Mouse (Mus musculus): Measurements from ENCODE around the gene Mprip. TPM values are rescaled to one million over a fixed set of nuclear protein-coding genes. Genes with fewer than 3 reads are reported as not detected.

Mprip gene
- polyA plus RNA-seq, 1 experiment from 2014 or later, result 71.1 TPM

DNA sequence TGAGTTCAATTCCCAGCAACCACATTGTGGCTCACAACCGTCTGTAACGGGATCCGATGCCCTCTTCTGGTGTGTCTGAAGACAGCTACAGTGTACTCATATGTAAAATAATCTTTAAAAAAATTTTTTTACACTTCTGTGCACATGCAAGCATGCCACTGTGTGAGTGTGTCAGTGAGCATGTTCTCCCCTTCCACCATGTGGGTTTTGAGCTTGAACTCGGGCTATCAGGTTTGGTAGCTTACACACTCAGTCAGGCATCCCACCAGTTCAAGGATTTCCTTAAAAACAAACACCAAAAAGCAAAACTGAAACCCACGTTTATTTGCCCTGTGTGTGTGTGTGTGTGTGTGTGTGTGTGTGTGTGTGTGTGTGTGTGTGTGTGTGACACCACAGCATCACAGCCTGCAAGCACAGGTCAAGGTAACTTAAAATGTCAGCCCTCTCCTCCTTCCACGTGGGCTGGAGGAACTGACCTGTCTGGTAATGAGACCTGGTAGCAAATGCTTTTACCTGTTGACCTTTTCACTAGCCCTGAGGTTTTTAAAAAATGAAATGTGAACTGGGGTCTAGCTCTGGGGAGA is 154.5 kb downstream of the Mprip start:
- H3K27me3 ChIP-seq (ENCODE audit: control insufficient read depth, insufficient read depth, low read length), result no peaks in the 10 kb centered on the region
- peaks cover 25% of the 10 kb centered on the region for H3K36me3 ChIP-seq (ENCODE audit: control insufficient read depth, insufficient read depth, low read length)
- no peak overlapping the region for H3K4me2 ChIP-seq (ENCODE audit: low read depth, severe bottlenecking)
- H3K9me3 ChIP-seq (ENCODE audit: control insufficient read depth, low read length), result no peaks in the 10 kb centered on the region
- H3K27ac ChIP-seq (replicated peaks; ENCODE audit: low read depth, low read length), result no peak overlapping the region
- ATAC-seq (ENCODE audit: insufficient number of reproducible peaks, low FRiP score, low TSS enrichment, low read depth) (no peak), DNase-seq (ENCODE audit: low spot score) (no peak)
- no peak overlapping the region for H3K4me3 ChIP-seq (ENCODE audit: low read depth, low read length)
- no peaks in the 10 kb centered on the region for H3K4me1 ChIP-seq (ENCODE audit: control insufficient read depth, insufficient read depth, low read length)
- H3K9ac ChIP-seq (ENCODE audit: low read length), result no peak overlapping the region
- WGBS, result 87% methylated on average over 6 of the region's 6 CpGs

DNA sequence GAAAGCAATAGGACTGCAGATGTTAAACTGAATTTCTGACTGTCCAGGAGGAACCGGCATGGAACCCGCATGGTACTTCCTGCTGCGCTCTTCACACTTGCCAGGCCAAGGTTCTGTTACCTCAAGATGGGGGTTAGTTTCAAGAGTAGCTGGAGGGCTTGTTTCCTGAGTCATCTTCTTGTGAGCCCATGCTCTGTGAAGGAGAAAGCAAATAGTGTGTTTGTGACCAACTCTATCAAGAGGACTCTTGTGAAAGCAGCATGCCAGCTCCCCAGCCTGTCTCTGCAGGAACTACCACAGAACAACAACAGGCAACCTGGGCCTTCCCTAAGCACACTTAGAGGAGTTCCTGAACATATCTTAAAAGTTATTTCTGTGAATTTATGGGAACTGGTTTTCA is 156.8 kb downstream of the Mprip start:
- no peak for DNase-seq (ENCODE audit: low spot score)
- H3K4me3 ChIP-seq (ENCODE audit: low read depth, low read length), result no peak overlapping the region
- H3K9me3 ChIP-seq (ENCODE audit: control insufficient read depth, low read length), result no peaks in the 10 kb centered on the region
- no peak for ATAC-seq (ENCODE audit: insufficient number of reproducible peaks, low FRiP score, low TSS enrichment, low read depth)
- no peaks in the 10 kb centered on the region for H3K4me1 ChIP-seq (ENCODE audit: control insufficient read depth, insufficient read depth, low read length)
- no peaks in the 10 kb centered on the region for H3K27me3 ChIP-seq (ENCODE audit: control insufficient read depth, insufficient read depth, low read length)
- 94% methylated on average over 3 of the region's 3 CpGs for WGBS
- H3K9ac ChIP-seq (ENCODE audit: low read length), result no peak overlapping the region
- peaks cover 34% of the 10 kb centered on the region for H3K36me3 ChIP-seq (ENCODE audit: control insufficient read depth, insufficient read depth, low read length)
- no peak overlapping the region for H3K27ac ChIP-seq (replicated peaks; ENCODE audit: low read depth, low read length)
- no peak overlapping the region for H3K4me2 ChIP-seq (ENCODE audit: low read depth, severe bottlenecking)

DNA sequence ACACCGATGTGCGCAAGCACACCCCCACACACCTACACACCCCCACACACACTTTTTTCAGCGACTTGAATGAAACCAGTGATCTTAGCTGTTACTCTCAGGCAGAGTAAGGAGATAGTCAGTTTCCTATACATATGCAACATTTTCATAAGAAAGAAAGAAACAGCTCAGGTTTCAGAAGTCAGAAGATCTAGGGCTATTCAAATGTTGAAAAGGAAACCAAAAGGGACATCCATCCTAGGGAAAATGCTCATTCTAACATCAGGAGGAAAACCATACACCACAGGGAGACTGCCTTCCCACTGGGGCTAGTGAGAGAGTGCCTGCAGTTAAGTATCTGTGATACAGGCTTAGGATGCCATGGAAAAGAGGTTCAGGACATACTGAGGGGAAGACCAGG is 160.5 kb downstream of the Mprip start:
- Histone ChIP-seq H3K27ac (replicated peaks; ENCODE audit: low read depth, low read length) (no peak overlapping the region), H3K9me3 (ENCODE audit: control insufficient read depth, low read length) (no peaks in the 10 kb centered on the region), H3K4me1 (ENCODE audit: control insufficient read depth, insufficient read depth, low read length) (no peaks in the 10 kb centered on the region), H3K9ac (ENCODE audit: low read length) (no peak overlapping the region), H3K4me2 (ENCODE audit: low read depth, severe bottlenecking) (no peak overlapping the region), H3K4me3 (ENCODE audit: low read depth, low read length) (no peak overlapping the region), H3K27me3 (ENCODE audit: control insufficient read depth, insufficient read depth, low read length) (no peaks in the 10 kb centered on the region), H3K36me3 (ENCODE audit: control insufficient read depth, insufficient read depth, low read length) (peaks cover 42% of the 10 kb centered on the region)
- ATAC-seq (ENCODE audit: insufficient number of reproducible peaks, low FRiP score, low TSS enrichment, low read depth) (no peak), DNase-seq (ENCODE audit: low spot score) (no peak)
- 88% methylated on average over 3 of the region's 3 CpGs for WGBS

Other genes starting within 250 kb of the Mprip start
- gene Jmjd4, start 211.3 kb upstream of the Mprip start, polyA plus RNA-seq (2014; fragmentation: Nextera tagmentation; extraction: Ambion mirVana), result 19.1 and 20.1 TPM in 2 replicates
- gene Snap47, start 210.1 kb upstream of the Mprip start, polyA plus RNA-seq (2014; fragmentation: Nextera tagmentation; extraction: Ambion mirVana), result 144 and 148 TPM in 2 replicates
- 9.4 and 10.0 TPM in 2 replicates for gene Zfp867, start 188.8 kb upstream of the Mprip start, polyA plus RNA-seq (2014; fragmentation: Nextera tagmentation; extraction: Ambion mirVana)
- gene Zkscan17, start 134.6 kb upstream of the Mprip start, polyA plus RNA-seq (2014; fragmentation: Nextera tagmentation; extraction: Ambion mirVana), result 31.5 and 32.2 TPM in 2 replicates
- 0.40 TPM in 1 of 2 replicates, not detected in the other for gene Nlrp3, start 119.7 kb upstream of the Mprip start, polyA plus RNA-seq (2014; fragmentation: Nextera tagmentation; extraction: Ambion mirVana)
- not detected in 2 replicates for gene Olfr222, start 85.1 kb upstream of the Mprip start, polyA plus RNA-seq (2014; fragmentation: Nextera tagmentation; extraction: Ambion mirVana)
- not detected in 2 replicates for gene Olfr223, start 68.0 kb upstream of the Mprip start, polyA plus RNA-seq (2014; fragmentation: Nextera tagmentation; extraction: Ambion mirVana)
- 1.3 and 2.4 TPM in 2 replicates for gene Pld6, start 126.3 kb downstream of the Mprip start, polyA plus RNA-seq (2014; fragmentation: Nextera tagmentation; extraction: Ambion mirVana)
- gene Flcn, start 148.7 kb downstream of the Mprip start, polyA plus RNA-seq (2014; fragmentation: Nextera tagmentation; extraction: Ambion mirVana), result 32.0 and 33.7 TPM in 2 replicates
- 36.1 and 37.2 TPM in 2 replicates for gene Nt5m, start 178.1 kb downstream of the Mprip start, polyA plus RNA-seq (2014; fragmentation: Nextera tagmentation; extraction: Ambion mirVana)
- gene Cops3, start 178.5 kb downstream of the Mprip start, polyA plus RNA-seq (2014; fragmentation: Nextera tagmentation; extraction: Ambion mirVana), result 244 and 250 TPM in 2 replicates